Mouse (Mus musculus) ovary, postnatal 10 days (tissue): ENCODE measurements around the gene Eif4a2.

Experiments used
- DNase-seq: peaks from one replicate; pipeline ENCODE4 v3.0.0; 2022; ENCODE audit warnings: low spot score

Eif4a2 gene

GRCm38 (mm10) chr16:23140911-23141310 lies 33.7 kb downstream of the Eif4a2 start:
- no peak for DNase-seq

GRCm38 (mm10) chr16:23144326-23144725 lies 37.1 kb downstream of the Eif4a2 start:
- no peak for DNase-seq

- DNase-seq: no peak
Measured at GRCm38 (mm10) chr16:23145211-23145610, 38.0 kb downstream of the Eif4a2 start.

- no peak for DNase-seq
Measured at GRCm38 (mm10) chr16:23146280-23146679, 39.0 kb downstream of the Eif4a2 start, which contains the start of gene Adipoq. Gene Adipoq (plus strand): TSS chr16:23146536.

GRCm38 (mm10) chr16:23148936-23149335 lies 41.7 kb downstream of the Eif4a2 start:
- no peak for DNase-seq

- no peak for DNase-seq
Measured at GRCm38 (mm10) chr16:23149396-23149795, 42.2 kb downstream of the Eif4a2 start.

GRCm38 (mm10) chr16:23151423-23151822 lies 44.2 kb downstream of the Eif4a2 start:
- no peak for DNase-seq

GRCm38 (mm10) chr16:23154261-23154660 lies 47.0 kb downstream of the Eif4a2 start:
- no peak for DNase-seq

GRCm38 (mm10) chr16:23157013-23157412 lies 49.8 kb downstream of the Eif4a2 start:
- no peak for DNase-seq

- no peak for DNase-seq
Measured at GRCm38 (mm10) chr16:23158292-23158691, 51.0 kb downstream of the Eif4a2 start.

GRCm38 (mm10) chr16:23158957-23159356 lies 51.7 kb downstream of the Eif4a2 start:
- DNase-seq: no peak

GRCm38 (mm10) chr16:23159749-23160148 lies 52.5 kb downstream of the Eif4a2 start:
- DNase-seq: no peak

- no peak for DNase-seq
Measured at GRCm38 (mm10) chr16:23162116-23162515, 54.9 kb downstream of the Eif4a2 start.
